Mouse (Mus musculus): ENCODE data around the gene Ajap1.
A peak's percentile ranks its signal among the peaks of the same experiment; 100 is the strongest.

The Ajap1 gene

GRCm38 (mm10) chr4:153451516-153451915 is 31.1 kb downstream of the Ajap1 start:
- DNase-seq (ENCODE audit: low spot score): no peak

- DNase-seq (ENCODE audit: low spot score): no peak
These were observed 40.1 kb downstream of the Ajap1 start for GRCm38 (mm10) chr4:153442522-153442921.

- DNase-seq (ENCODE audit: low spot score): no peak
These were observed 42.7 kb downstream of the Ajap1 start for GRCm38 (mm10) chr4:153439868-153440267.

GRCm38 (mm10) chr4:153439031-153439430 is 43.6 kb downstream of the Ajap1 start:
- DNase-seq (ENCODE audit: low spot score): peak; percentile 62

GRCm38 (mm10) chr4:153437196-153437595 is 45.4 kb downstream of the Ajap1 start:
- DNase-seq (ENCODE audit: low spot score): no peak

- DNase-seq (ENCODE audit: low spot score): no peak
These were observed 46.7 kb downstream of the Ajap1 start for GRCm38 (mm10) chr4:153435917-153436316.

- no peak for DNase-seq (ENCODE audit: low spot score)
These were observed 52.6 kb downstream of the Ajap1 start for GRCm38 (mm10) chr4:153429971-153430370.

GRCm38 (mm10) chr4:153425961-153426656 is 56.5 kb downstream of the Ajap1 start:
- DNase-seq (ENCODE audit: low spot score): no peak

- DNase-seq (ENCODE audit: low spot score): no peak
These were observed 58.3 kb downstream of the Ajap1 start for GRCm38 (mm10) chr4:153424324-153424723.

GRCm38 (mm10) chr4:153417926-153418325 is 64.7 kb downstream of the Ajap1 start:
- no peak for DNase-seq (ENCODE audit: low spot score)

- no peak for DNase-seq (ENCODE audit: low spot score)
These were observed 65.3 kb downstream of the Ajap1 start for GRCm38 (mm10) chr4:153417164-153417896.

GRCm38 (mm10) chr4:153416111-153416510 is 66.5 kb downstream of the Ajap1 start:
- no peak for DNase-seq (ENCODE audit: low spot score)

GRCm38 (mm10) chr4:153398421-153398820 is 84.2 kb downstream of the Ajap1 start:
- no peak for DNase-seq (ENCODE audit: low spot score)

GRCm38 (mm10) chr4:153387478-153387877 is 95.1 kb downstream of the Ajap1 start:
- DNase-seq (ENCODE audit: low spot score): no peak

GRCm38 (mm10) chr4:153381433-153381832 is 101.2 kb downstream of the Ajap1 start:
- DNase-seq (ENCODE audit: low spot score): no peak

GRCm38 (mm10) chr4:153380885-153381284 is 101.7 kb downstream of the Ajap1 start:
- no peak for DNase-seq (ENCODE audit: low spot score)

GRCm38 (mm10) chr4:153377981-153378380 is 104.6 kb downstream of the Ajap1 start:
- no peak for DNase-seq (ENCODE audit: low spot score)

- DNase-seq (ENCODE audit: low spot score): no peak
These were observed 108.4 kb downstream of the Ajap1 start for GRCm38 (mm10) chr4:153374233-153374632.

- DNase-seq (ENCODE audit: low spot score): no peak
These were observed 109.5 kb downstream of the Ajap1 start for GRCm38 (mm10) chr4:153373125-153373524.

- DNase-seq (ENCODE audit: low spot score): no peak
These were observed 113.9 kb downstream of the Ajap1 start for GRCm38 (mm10) chr4:153368620-153369159.

- DNase-seq (ENCODE audit: low spot score): no peak
These were observed 121.6 kb downstream of the Ajap1 start for GRCm38 (mm10) chr4:153360868-153361545.

GRCm38 (mm10) chr4:153358243-153358550 is 124.4 kb downstream of the Ajap1 start:
- DNase-seq (ENCODE audit: low spot score): no peak

Data from layer of hippocampus, adult 9-10 months (tissue).